Mouse (Mus musculus) retina, postnatal 1 day (tissue): ENCODE measurements around the gene Dusp5.
"Not testable (repeated sequence)": the region's sequence is repeated elsewhere in the genome, so short reads cannot be mapped to it uniquely, and the experiment has no call there.

Experiments used
- DNase-seq: peaks from one replicate; pipeline ENCODE4 v3.0.0-alpha.2; 2012

The Dusp5 gene

GRCm38 (mm10) chr19:53577025-53577800 is 48.3 kb downstream of the Dusp5 start:
- peak; percentile 11 for DNase-seq

- DNase-seq: peak; percentile 91
These were observed 49.8 kb downstream of the Dusp5 start for GRCm38 (mm10) chr19:53578597-53579252.

GRCm38 (mm10) chr19:53580271-53580670 is 51.4 kb downstream of the Dusp5 start:
- DNase-seq: not testable (repeated sequence)

GRCm38 (mm10) chr19:53587686-53588085 is 58.8 kb downstream of the Dusp5 start:
- not testable (repeated sequence) for DNase-seq

GRCm38 (mm10) chr19:53588968-53589367 is 60.1 kb downstream of the Dusp5 start, which contains the start of gene Nutf2-ps1:
TSS of gene Nutf2-ps1 (minus strand) at chr19:53589068.
- DNase-seq: not testable (repeated sequence)
